Mouse (Mus musculus): ENCODE results near the gene Smim4.

Gene Smim4

GRCm38 (mm10) chr14:31125106-31126075 is 3.4 kb downstream of the Smim4 start:
- no peak for DNase-seq (ENCODE audit: low read depth, low spot score)

- no peak for DNase-seq (ENCODE audit: low read depth, low spot score)
Measured at GRCm38 (mm10) chr14:31115522-31115921, 13.2 kb downstream of the Smim4 start.

- DNase-seq (ENCODE audit: low read depth, low spot score): no peak
Measured at GRCm38 (mm10) chr14:31114011-31114410, 14.7 kb downstream of the Smim4 start.

- DNase-seq (ENCODE audit: low read depth, low spot score): no peak
Measured at GRCm38 (mm10) chr14:31112187-31112586, 16.6 kb downstream of the Smim4 start.

GRCm38 (mm10) chr14:31110613-31111012 is 18.1 kb downstream of the Smim4 start:
- no peak for DNase-seq (ENCODE audit: low read depth, low spot score)

- no peak for DNase-seq (ENCODE audit: low read depth, low spot score)
Measured at GRCm38 (mm10) chr14:31105156-31105555, 23.6 kb downstream of the Smim4 start.

- no peak for DNase-seq (ENCODE audit: low read depth, low spot score)
Measured at GRCm38 (mm10) chr14:31089918-31090317, 38.8 kb downstream of the Smim4 start.

- DNase-seq (ENCODE audit: low read depth, low spot score): no peak
Measured at GRCm38 (mm10) chr14:31088515-31088914, 40.2 kb downstream of the Smim4 start.

GRCm38 (mm10) chr14:31087433-31087832 is 41.3 kb downstream of the Smim4 start:
- no peak for DNase-seq (ENCODE audit: low read depth, low spot score)

GRCm38 (mm10) chr14:31081147-31081546 is 47.6 kb downstream of the Smim4 start:
- no peak for DNase-seq (ENCODE audit: low read depth, low spot score)

- no peak for DNase-seq (ENCODE audit: low read depth, low spot score)
Measured at GRCm38 (mm10) chr14:31079313-31080028, 49.3 kb downstream of the Smim4 start.

GRCm38 (mm10) chr14:31078597-31079208 is 50.1 kb downstream of the Smim4 start:
- no peak for DNase-seq (ENCODE audit: low read depth, low spot score)

GRCm38 (mm10) chr14:31069086-31069733 is 59.5 kb downstream of the Smim4 start:
- DNase-seq (ENCODE audit: low read depth, low spot score): no peak

GRCm38 (mm10) chr14:31062277-31062676 is 66.5 kb downstream of the Smim4 start:
- DNase-seq (ENCODE audit: low read depth, low spot score): peak; percentile 2

- no peak for DNase-seq (ENCODE audit: low read depth, low spot score)
Measured at GRCm38 (mm10) chr14:31045817-31046216, 82.9 kb downstream of the Smim4 start.

GRCm38 (mm10) chr14:31045296-31045695 is 83.5 kb downstream of the Smim4 start:
- DNase-seq (ENCODE audit: low read depth, low spot score): no peak

Measured in forelimb bud, embryonic 11.5 days (tissue).